Mouse (Mus musculus): ENCODE measurements at regions not wholly inside any gene's neighbourhood (a gene's known extent, or its start where the extent isn't known, plus 50 kb on each side); places are given as distances from the start of the nearest gene placed in this dataset.

DNA sequence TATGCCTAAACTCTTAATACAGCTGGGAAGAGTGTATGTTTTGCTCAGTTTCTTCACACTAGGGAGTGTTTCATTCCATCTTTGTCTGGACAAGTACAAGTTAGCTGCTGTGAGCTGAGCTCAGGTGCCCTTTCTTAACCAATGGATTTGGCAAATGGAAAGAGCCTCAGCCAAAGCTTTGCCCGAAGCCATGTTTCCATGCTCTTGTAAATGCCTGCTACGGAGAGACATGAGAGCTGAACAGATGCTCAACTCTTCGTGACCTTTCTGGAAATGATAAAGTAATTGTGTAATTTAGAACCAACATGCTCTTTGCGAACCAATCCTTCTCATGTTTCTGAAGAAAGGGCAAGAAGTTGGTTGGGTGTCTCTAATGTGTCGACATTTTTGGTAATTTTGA, 52.0 kb upstream of the P3h2 start:
- WGBS: 86% methylated on average over 5 of the region's 5 CpGs
- Histone ChIP-seq H3K4me3 (no peak overlapping the region), H3K36me3 (no peaks in the 10 kb centered on the region), H3K9me3 (no peaks in the 10 kb centered on the region), H3K4me1 (replicated peaks) (no peaks in the 10 kb centered on the region), H3K27ac (no peak overlapping the region), H3K27me3 (ENCODE audit: insufficient read depth, poor library complexity, severe bottlenecking) (no peaks in the 10 kb centered on the region)
- DNase-seq (ENCODE audit: low spot score): no peak
